Mouse (Mus musculus): ENCODE results near the gene Net1. TPM values are rescaled to one million over a fixed set of nuclear protein-coding genes. Genes with fewer than 3 reads are reported as not detected.
"Not testable (repeated sequence)": the region's sequence is repeated elsewhere in the genome, so short reads cannot be mapped to it uniquely, and the experiment has no call there.

Net1 gene
- total RNA-seq, 1 experiment: 21.1 TPM

- H3K9ac ChIP-seq (ENCODE audit: insufficient read depth, low read depth, low read length, poor library complexity, severe bottlenecking): no peak overlapping the region
- in situ Hi-C loops (cut with MboI; ENCODE audit: low sequenced_read_pairs in 2 of 2, unreplicated experiment in 2 of 2): no loop called here
- H3K4me1 ChIP-seq (ENCODE audit: control insufficient read depth in 2 of 2, insufficient read depth in 2 of 2, low read length in 2 of 2, poor library complexity in 1 of 2): peaks cover 0 to 11% of the 10 kb centered on the region in 2 experiments; a peak in 1 of 4 replicates
- DNase-seq (ENCODE audit: low read depth, low spot score): no peak
- no peaks in the 10 kb centered on the region for H3K36me3 ChIP-seq (ENCODE audit: control insufficient read depth, insufficient read depth, low read length, poor library complexity, severe bottlenecking)
- TF ChIP-seq HCFC1 (IDR thresholded peaks at IDR 0.05; ENCODE audit: borderline replicate concordance, insufficient read depth, low read length): no peak
- no peak for TF ChIP-seq ZNF384 (IDR thresholded peaks at IDR 0.05; ENCODE audit: low read depth, low read length)
- no peak for TF ChIP-seq MAFK (IDR thresholded peaks at IDR 0.05; ENCODE audit: insufficient read depth, low read depth, low read length)
- TF ChIP-seq CHD2 (IDR thresholded peaks at IDR 0.05; ENCODE audit: low read depth, low read length): no peak
- TF ChIP-seq ZC3H11A (IDR thresholded peaks at IDR 0.05; ENCODE audit: borderline replicate concordance, low read depth, low read length): no peak
- H3K27ac ChIP-seq (ENCODE audit: insufficient read depth, low read depth, low read length, poor library complexity, severe bottlenecking): no peak overlapping the region
- H3K4me3 ChIP-seq (ENCODE audit: insufficient read depth in 1 of 2, low read depth in 1 of 2, low read length in 2 of 2, poor library complexity in 1 of 2, severe bottlenecking in 1 of 2): no peak overlapping the region
- no peaks in the 10 kb centered on the region for H3K9me3 ChIP-seq (ENCODE audit: control insufficient read depth, insufficient read depth, low read depth, low read length)
Measured at GRCm38 (mm10) chr13:3861251-3861650, 56.8 kb downstream of the Net1 start.

- in situ Hi-C loops (cut with MboI; ENCODE audit: low sequenced_read_pairs in 2 of 2, unreplicated experiment in 2 of 2): no loop called here
- no peak overlapping the region for H3K9ac ChIP-seq (ENCODE audit: insufficient read depth, low read depth, low read length, poor library complexity, severe bottlenecking)
Measured at GRCm38 (mm10) chr13:3856252-3856651, 61.8 kb downstream of the Net1 start.

GRCm38 (mm10) chr13:3854856-3855255 is 63.2 kb downstream of the Net1 start:
- peaks cover 0 to 8% of the 10 kb centered on the region in 2 experiments; a peak in 1 of 4 replicates for H3K4me1 ChIP-seq (ENCODE audit: control insufficient read depth in 2 of 2, insufficient read depth in 2 of 2, low read length in 2 of 2, poor library complexity in 1 of 2)
- no peak for DNase-seq (ENCODE audit: low read depth, low spot score)
- TF ChIP-seq ZNF384 (IDR thresholded peaks at IDR 0.05; ENCODE audit: low read depth, low read length): no peak
- TF ChIP-seq HCFC1 (IDR thresholded peaks at IDR 0.05; ENCODE audit: borderline replicate concordance, insufficient read depth, low read length): no peak
- no peak for TF ChIP-seq CHD2 (IDR thresholded peaks at IDR 0.05; ENCODE audit: low read depth, low read length)
- no peak for TF ChIP-seq ZC3H11A (IDR thresholded peaks at IDR 0.05; ENCODE audit: borderline replicate concordance, low read depth, low read length)
- TF ChIP-seq MAFK (IDR thresholded peaks at IDR 0.05; ENCODE audit: insufficient read depth, low read depth, low read length): no peak

More at GRCm38 (mm10) chr13:3856252-3856651, 61.8 kb downstream of the Net1 start:
- Histone ChIP-seq H3K4me1 (ENCODE audit: control insufficient read depth in 2 of 2, insufficient read depth in 2 of 2, low read length in 2 of 2, poor library complexity in 1 of 2) (peaks cover 0 to 8% of the 10 kb centered on the region in 2 experiments; a peak in 1 of 4 replicates), H3K9me3 (ENCODE audit: control insufficient read depth, insufficient read depth, low read depth, low read length) (no peaks in the 10 kb centered on the region), H3K27ac (ENCODE audit: insufficient read depth, low read depth, low read length, poor library complexity, severe bottlenecking) (no peak overlapping the region), H3K36me3 (ENCODE audit: control insufficient read depth, insufficient read depth, low read length, poor library complexity, severe bottlenecking) (no peaks in the 10 kb centered on the region), H3K4me3 (ENCODE audit: insufficient read depth in 1 of 2, low read depth in 1 of 2, low read length in 2 of 2, poor library complexity in 1 of 2, severe bottlenecking in 1 of 2) (no peak overlapping the region)
- TF ChIP-seq CHD2 (IDR thresholded peaks at IDR 0.05; ENCODE audit: low read depth, low read length) (no peak), ZNF384 (IDR thresholded peaks at IDR 0.05; ENCODE audit: low read depth, low read length) (no peak), MAFK (IDR thresholded peaks at IDR 0.05; ENCODE audit: insufficient read depth, low read depth, low read length) (no peak), ZC3H11A (IDR thresholded peaks at IDR 0.05; ENCODE audit: borderline replicate concordance, low read depth, low read length) (no peak), HCFC1 (IDR thresholded peaks at IDR 0.05; ENCODE audit: borderline replicate concordance, insufficient read depth, low read length) (no peak)
- no peak for DNase-seq (ENCODE audit: low read depth, low spot score)

GRCm38 (mm10) chr13:3853648-3854333 is 64.2 kb downstream of the Net1 start, which contains the start of gene Calm5:
Gene Calm5, plus strand, starts transcription at chr13:3854173.
- H3K4me3 ChIP-seq (ENCODE audit: insufficient read depth in 1 of 2, low read depth in 1 of 2, low read length in 2 of 2, poor library complexity in 1 of 2, severe bottlenecking in 1 of 2); DNase-seq (ENCODE audit: low read depth, low spot score); H3K36me3 ChIP-seq (ENCODE audit: control insufficient read depth, insufficient read depth, low read length, poor library complexity, severe bottlenecking); in situ Hi-C loops (cut with MboI; ENCODE audit: low sequenced_read_pairs in 2 of 2, unreplicated experiment in 2 of 2); H3K9ac ChIP-seq (ENCODE audit: insufficient read depth, low read depth, low read length, poor library complexity, severe bottlenecking); H3K4me1 ChIP-seq (ENCODE audit: control insufficient read depth in 2 of 2, insufficient read depth in 2 of 2, low read length in 2 of 2, poor library complexity in 1 of 2); H3K27ac ChIP-seq (ENCODE audit: insufficient read depth, low read depth, low read length, poor library complexity, severe bottlenecking); H3K9me3 ChIP-seq (ENCODE audit: control insufficient read depth, insufficient read depth, low read depth, low read length): not testable (repeated sequence)

More at GRCm38 (mm10) chr13:3854856-3855255, 63.2 kb downstream of the Net1 start:
- H3K27ac ChIP-seq (ENCODE audit: insufficient read depth, low read depth, low read length, poor library complexity, severe bottlenecking): no peak overlapping the region
- no peaks in the 10 kb centered on the region for H3K9me3 ChIP-seq (ENCODE audit: control insufficient read depth, insufficient read depth, low read depth, low read length)
- no peak overlapping the region for H3K9ac ChIP-seq (ENCODE audit: insufficient read depth, low read depth, low read length, poor library complexity, severe bottlenecking)
- in situ Hi-C loops (cut with MboI; ENCODE audit: low sequenced_read_pairs in 2 of 2, unreplicated experiment in 2 of 2): no loop called here
- H3K36me3 ChIP-seq (ENCODE audit: control insufficient read depth, insufficient read depth, low read length, poor library complexity, severe bottlenecking): no peaks in the 10 kb centered on the region
- H3K4me3 ChIP-seq (ENCODE audit: insufficient read depth in 1 of 2, low read depth in 1 of 2, low read length in 2 of 2, poor library complexity in 1 of 2, severe bottlenecking in 1 of 2): no peak overlapping the region
